Mouse (Mus musculus) CH12.LX (cell line): ENCODE data around the gene Pafah2.

Experiments
- CTCF ChIP-seq, 2 experiments: IDR thresholded peaks in 1 of 2; conservative IDR thresholded peaks in 1 of 2; 2 replicates each; pipeline ENCODE4 v1.5.1; 2011 to 2012; ENCODE audit warnings: low read depth in 2 of 2, low read length in 2 of 2, improper control_type of control experiment in 1 of 2, inconsistent platforms in 1 of 2, mild to moderate bottlenecking in 1 of 2, moderate library complexity in 1 of 2
- EP300 ChIP-seq: IDR thresholded peaks from 2 replicates; pipeline ENCODE4 v1.6.1; 2011; ENCODE audit warnings: low read length, improper control_type of control experiment
- MAFK ChIP-seq: IDR thresholded peaks from 2 replicates; pipeline ENCODE4 v1.6.1; 2011; ENCODE audit warnings: low read length, improper control_type of control experiment; ENCODE audit not compliant: insufficient replicate concordance
- MYC ChIP-seq: IDR thresholded peaks from 2 replicates; pipeline ENCODE4 v1.6.1; 2011; ENCODE audit warnings: low read depth, mild to moderate bottlenecking, improper control_type of control experiment, low read length
- NELFE ChIP-seq: IDR thresholded peaks from 2 replicates; pipeline ENCODE4 v1.6.1; 2011; ENCODE audit warnings: low read depth, low read length, improper control_type of control experiment
- POLR2A ChIP-seq: IDR thresholded peaks from 2 replicates; pipeline ENCODE4 v1.6.1; 2011; ENCODE audit warnings: low read depth, mild to moderate bottlenecking, improper control_type of control experiment, low read length
- USF1 ChIP-seq: IDR thresholded peaks from 2 replicates; pipeline ENCODE4 v1.6.1; 2014; ENCODE audit warnings: low read depth, mild to moderate bottlenecking, inconsistent platforms, low read length, improper control_type of control experiment
- USF2 ChIP-seq: conservative IDR thresholded peaks from 2 replicates; pipeline ENCODE4 v1.6.1; 2011; ENCODE audit warnings: low read depth, low read length, improper control_type of control experiment
- ZC3H11A ChIP-seq: IDR thresholded peaks from 2 replicates; pipeline ENCODE4 v1.6.1; 2012; ENCODE audit warnings: low read depth, mild to moderate bottlenecking, inconsistent platforms, low read length, improper control_type of control experiment
- ZKSCAN1 ChIP-seq: IDR thresholded peaks from 2 replicates; pipeline ENCODE4 v1.6.1; 2012; ENCODE audit warnings: low read depth, inconsistent platforms, low read length, improper control_type of control experiment, borderline replicate concordance
- ZMIZ1 ChIP-seq: IDR thresholded peaks from 2 replicates; pipeline ENCODE4 v1.6.1; 2012; ENCODE audit warnings: low read depth, mild to moderate bottlenecking, inconsistent platforms, low read length, improper control_type of control experiment

DNA sequence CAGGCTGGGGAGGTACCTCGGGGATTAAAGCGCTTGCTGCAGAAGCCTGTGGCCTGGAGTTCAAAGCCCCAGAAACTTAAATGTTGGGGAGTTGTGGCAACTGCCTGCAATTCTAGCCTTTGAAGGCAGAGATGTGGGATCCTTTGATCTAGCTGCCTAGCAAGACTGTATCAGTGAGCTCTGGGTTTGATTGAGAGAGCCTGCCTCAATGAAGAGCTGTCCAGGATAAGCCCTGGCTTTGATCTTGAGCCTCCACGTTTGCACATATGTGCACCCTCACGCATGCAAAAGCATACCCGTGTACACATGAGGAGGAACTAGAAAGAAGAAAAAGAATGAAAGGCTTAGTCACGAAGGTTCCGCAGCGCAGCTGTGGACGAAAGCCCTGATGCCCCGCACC lies 40.5 kb downstream of the Pafah2 start:
- TF ChIP-seq NELFE = no peak
- TF ChIP-seq EP300 = no peak
- no peak for TF ChIP-seq MYC
- no peak for TF ChIP-seq ZC3H11A
- TF ChIP-seq POLR2A = no peak
- no peak for TF ChIP-seq CTCF (conservative IDR thresholded peaks at IDR 0.05 in 1 of 2, IDR thresholded peaks at IDR 0.05 in 1 of 2; ENCODE audit: low read depth in 2 of 2, low read length in 2 of 2)
- no peak for TF ChIP-seq ZKSCAN1
- TF ChIP-seq USF1 = no peak
- TF ChIP-seq MAFK = no peak
- TF ChIP-seq USF2 = no peak
- TF ChIP-seq ZMIZ1 = no peak
